Mouse (Mus musculus) thymus, adult 2 months (tissue): ENCODE results near the gene Cux2. TPM values are rescaled to one million over a fixed set of nuclear protein-coding genes. Genes with fewer than 3 reads are reported as not detected.
A peak's percentile ranks its signal among the peaks of the same experiment; 100 is the strongest.

Experiments
- DNase-seq: peaks from one replicate; pipeline ENCODE4 v3.0.0; 2021
- H3K27ac ChIP-seq: fragments of 200-500 bp; 2 replicates; pipeline ENCODE4 v1.5.1; 2012; ENCODE audit warnings: low read length, control low read depth; ENCODE audit not compliant: control insufficient read depth, insufficient read depth
- H3K27me3 ChIP-seq: fragments of 200-500 bp; 2 replicates; pipeline ENCODE4 v1.6.1; 2012; ENCODE audit warnings: mild to moderate bottlenecking, low read length, moderate library complexity, mixed read lengths; ENCODE audit not compliant: control insufficient read depth, insufficient read depth
- H3K36me3 ChIP-seq: fragments of 200-500 bp; 2 replicates; pipeline ENCODE4 v1.6.1; 2012; ENCODE audit warnings: mild to moderate bottlenecking, low read length, moderate library complexity; ENCODE audit not compliant: control insufficient read depth, insufficient read depth
- H3K4me1 ChIP-seq: fragments of 200-500 bp; replicated peaks from 2 replicates; pipeline ENCODE4 v1.6.1; 2012; ENCODE audit warnings: low read length; ENCODE audit not compliant: control insufficient read depth, insufficient read depth
- H3K4me3 ChIP-seq: fragments of 200-500 bp; 2 replicates; pipeline ENCODE4 v1.5.1; 2012; ENCODE audit warnings: mild to moderate bottlenecking, low read length, control low read depth, moderate library complexity; ENCODE audit not compliant: control insufficient read depth, insufficient read depth
- CTCF ChIP-seq: fragments of 200-500 bp; IDR thresholded peaks from 2 replicates; pipeline ENCODE4 v1.5.1; 2012; ENCODE audit warnings: mild to moderate bottlenecking, control low read depth, low read length, moderate library complexity, borderline replicate concordance; ENCODE audit not compliant: control insufficient read depth, poor library complexity, insufficient read depth; ENCODE audit errors: extremely low read depth
- POLR2A ChIP-seq: fragments of 200-500 bp; IDR thresholded peaks from 2 replicates; pipeline ENCODE4 v1.6.1; 2012; ENCODE audit warnings: mild to moderate bottlenecking, low read length, control low read depth, moderate library complexity; ENCODE audit not compliant: control insufficient read depth, poor library complexity, insufficient read depth; ENCODE audit errors: extremely low read depth
- WGBS: fragments of 180-500 bp; shearing (Covaris S2); methylation state at CpG from one replicate; pipeline ENCODE4 v1.1.7; 2018; 5-methylcytosine and 5-hydroxymethylcytosine counted together
- polyA plus RNA-seq: library from polyadenylated mRNA; depleted of rRNA; stranded (reverse); fragments of >200 nt; gene quantifications from 2 replicates; pipeline ENCODE4 v1.2.3, GENCODE M21; 2012

The Cux2 gene
- polyA plus RNA-seq, 1 experiment = 0.75 TPM

DNA sequence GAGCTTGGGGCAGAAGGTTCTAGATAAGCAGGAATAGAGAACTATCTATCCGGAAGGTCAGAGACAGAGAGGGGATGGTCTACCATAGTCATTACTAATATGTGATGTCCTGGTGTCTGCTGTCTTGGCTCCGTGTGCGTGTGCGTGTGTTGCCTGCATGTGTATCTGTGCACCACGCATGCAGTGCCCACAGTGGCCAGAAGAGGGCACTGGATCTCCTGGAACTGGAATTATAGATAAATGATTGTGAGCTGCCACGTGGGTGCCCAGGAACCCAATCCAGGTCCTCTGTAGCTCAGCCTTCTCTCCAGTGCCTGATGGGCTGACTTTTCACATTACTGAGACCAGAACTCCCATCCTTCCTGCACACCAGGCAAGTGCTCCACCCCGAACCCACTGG lies 29.9 kb upstream of the Cux2 start:
- DNase-seq = no peak
- WGBS = 84% methylated on average over 7 of the region's 7 CpGs
- H3K27ac ChIP-seq = no peak overlapping the region

DNA sequence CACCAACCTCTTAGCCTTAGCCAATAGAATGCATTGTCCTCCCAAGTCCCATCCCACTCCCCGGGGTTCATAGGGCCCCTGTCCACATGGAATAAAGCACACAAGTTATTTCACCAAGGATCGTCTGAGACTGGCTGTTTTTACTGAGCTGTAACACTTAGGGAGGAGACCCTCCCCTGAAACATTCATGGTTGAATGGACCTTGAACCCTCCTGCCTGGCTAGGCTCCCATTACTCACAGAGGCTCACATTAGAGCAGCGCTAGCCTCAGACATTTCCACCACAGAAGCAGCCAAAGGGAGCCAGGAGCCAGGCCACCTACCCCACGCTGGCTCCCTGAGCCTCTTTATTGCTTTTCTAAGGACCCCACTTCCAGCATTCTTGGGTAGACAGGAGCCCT lies 27.3 kb upstream of the Cux2 start:
- no peak for DNase-seq
- Histone ChIP-seq H3K27ac (no peak overlapping the region), H3K27me3 (no peaks in the 10 kb centered on the region), H3K4me3 (no peak overlapping the region), H3K36me3 (no peaks in the 10 kb centered on the region), H3K4me1 (no peaks in the 10 kb centered on the region)
- WGBS = 85% methylated on average over 4 of the region's 4 CpGs
- no peak for TF ChIP-seq CTCF

More for the DNA sequence above, 29.9 kb upstream of the Cux2 start:
- Histone ChIP-seq H3K4me3 (no peak overlapping the region), H3K4me1 (no peaks in the 10 kb centered on the region), H3K27me3 (no peaks in the 10 kb centered on the region), H3K36me3 (no peaks in the 10 kb centered on the region)
- TF ChIP-seq POLR2A (no peak), CTCF (peak; percentile 29; the same call in 1 of the 2 replicates)

DNA sequence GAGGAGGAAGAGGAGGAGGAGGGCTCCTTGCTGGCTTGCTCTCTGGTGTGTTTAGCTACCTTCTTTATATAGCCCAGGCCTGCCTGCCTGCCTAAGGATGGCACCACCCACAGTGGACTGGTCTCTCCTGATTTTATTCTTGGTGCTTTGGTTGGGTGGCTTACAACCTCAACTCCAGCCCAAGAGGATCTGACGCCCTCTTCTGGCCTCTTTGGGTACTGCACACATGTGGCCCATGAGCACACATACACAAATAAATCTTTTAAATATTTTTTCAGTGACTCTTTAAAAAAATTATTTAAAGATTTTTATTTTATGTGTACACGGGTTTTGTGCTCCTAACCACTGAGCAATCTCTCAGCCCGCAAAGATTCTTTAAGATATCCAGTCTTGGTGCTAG lies 25.8 kb upstream of the Cux2 start:
- H3K27me3 ChIP-seq = no peaks in the 10 kb centered on the region
- no peak for DNase-seq
- no peak for TF ChIP-seq POLR2A

DNA sequence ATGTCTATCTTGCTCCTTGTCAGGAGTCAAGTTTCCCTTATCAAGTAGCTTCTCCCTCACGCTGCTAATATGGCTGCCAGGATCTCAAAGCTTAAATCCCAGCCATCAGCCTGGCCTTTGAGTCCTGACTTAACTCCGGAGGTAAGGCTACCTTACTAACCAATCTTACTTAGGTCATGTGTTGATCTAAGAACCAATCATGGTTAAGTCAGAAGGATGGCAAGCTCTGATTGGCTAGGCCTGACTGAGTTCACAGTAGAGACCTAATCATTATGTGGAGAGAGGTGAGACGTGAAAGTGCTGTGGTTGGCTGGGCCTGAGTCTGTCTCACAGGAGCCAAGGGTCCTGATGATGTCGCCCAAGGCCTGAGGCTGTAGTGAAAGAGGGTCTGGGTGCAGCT lies 22.1 kb upstream of the Cux2 start:
- WGBS = 86% methylated on average over 4 of the region's 4 CpGs
- no peaks in the 10 kb centered on the region for H3K27me3 ChIP-seq
- DNase-seq = no peak
- H3K4me3 ChIP-seq = no peak overlapping the region
- H3K27ac ChIP-seq = no peak overlapping the region
- TF ChIP-seq CTCF (no peak), POLR2A (no peak)
- H3K4me1 ChIP-seq = no peaks in the 10 kb centered on the region
- H3K36me3 ChIP-seq = no peaks in the 10 kb centered on the region

More for the DNA sequence above, 25.8 kb upstream of the Cux2 start:
- 56% methylated on average over 3 of the region's 3 CpGs for WGBS
- no peak overlapping the region for H3K4me3 ChIP-seq
- no peaks in the 10 kb centered on the region for H3K36me3 ChIP-seq
- H3K4me1 ChIP-seq = no peaks in the 10 kb centered on the region
- H3K27ac ChIP-seq = no peak overlapping the region

DNA sequence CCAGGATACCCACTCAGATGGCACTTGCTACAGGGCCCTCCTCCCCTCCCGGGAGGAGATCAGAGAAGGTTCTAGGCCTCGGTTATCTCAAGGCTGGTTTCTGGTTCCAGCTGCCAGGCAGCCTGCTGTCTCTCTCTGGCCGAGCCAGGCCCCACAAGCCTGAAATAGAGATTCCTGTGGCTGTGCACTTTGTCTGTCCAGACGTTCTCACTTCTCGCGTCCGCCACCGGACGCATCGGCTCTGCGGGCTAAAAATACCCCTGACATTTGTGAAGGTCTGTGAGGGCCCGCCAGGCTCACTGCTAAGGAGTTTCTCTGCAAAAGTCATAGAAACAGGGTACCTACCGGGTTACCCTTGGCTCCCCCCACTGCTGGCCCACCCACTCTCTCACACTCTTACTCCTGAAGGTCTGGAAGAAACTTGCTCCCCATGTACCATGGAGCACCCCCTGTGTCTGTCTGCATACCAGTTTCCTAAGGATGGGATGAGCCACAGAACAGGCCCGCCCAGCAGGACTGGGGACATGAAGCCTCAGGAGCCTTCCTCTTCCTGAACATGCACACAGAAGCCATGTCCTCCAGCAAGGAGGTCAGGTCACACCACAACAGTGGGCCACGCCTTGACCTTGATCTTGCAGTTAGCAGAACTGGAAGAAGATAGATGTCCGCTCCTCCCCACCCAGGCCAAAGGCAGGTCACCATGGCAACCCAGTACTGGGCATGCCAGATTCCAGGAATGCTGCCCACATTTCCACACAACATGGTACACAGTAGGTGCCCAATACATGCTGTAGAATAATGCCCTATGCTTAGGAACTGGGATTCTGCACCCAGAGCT lies 21.3 kb upstream of the Cux2 start:
- Histone ChIP-seq H3K27me3 (no peaks in the 10 kb centered on the region), H3K4me1 (no peaks in the 10 kb centered on the region), H3K27ac (no peak overlapping the region), H3K4me3 (no peak overlapping the region), H3K36me3 (no peaks in the 10 kb centered on the region)
- DNase-seq = no peak
- WGBS = 83% methylated on average over 16 of the region's 16 CpGs
- TF ChIP-seq CTCF (no peak), POLR2A (no peak)

DNA sequence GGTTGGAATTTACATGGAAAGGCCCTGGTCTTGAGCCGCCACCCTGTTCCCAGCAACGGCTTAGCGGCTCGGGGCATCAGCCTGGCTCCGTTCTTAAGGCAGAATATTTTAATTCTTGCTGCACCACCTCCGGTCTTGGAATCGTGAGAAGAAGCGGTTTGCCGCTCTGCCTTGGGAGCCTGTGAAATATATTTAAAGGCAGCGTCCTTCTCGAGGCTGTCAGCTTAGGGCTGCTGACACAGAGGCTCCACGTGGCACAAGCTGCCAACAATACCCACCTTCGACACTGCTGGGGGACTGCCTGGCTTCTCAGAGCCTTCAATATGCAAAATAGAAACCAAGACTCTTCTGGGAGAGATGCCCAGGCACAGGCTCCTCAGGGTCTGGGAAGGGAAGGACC lies 18.7 kb upstream of the Cux2 start:
- no peaks in the 10 kb centered on the region for H3K27me3 ChIP-seq
- TF ChIP-seq CTCF (no peak), POLR2A (no peak)
- 87% methylated on average over 13 of the region's 13 CpGs for WGBS

DNA sequence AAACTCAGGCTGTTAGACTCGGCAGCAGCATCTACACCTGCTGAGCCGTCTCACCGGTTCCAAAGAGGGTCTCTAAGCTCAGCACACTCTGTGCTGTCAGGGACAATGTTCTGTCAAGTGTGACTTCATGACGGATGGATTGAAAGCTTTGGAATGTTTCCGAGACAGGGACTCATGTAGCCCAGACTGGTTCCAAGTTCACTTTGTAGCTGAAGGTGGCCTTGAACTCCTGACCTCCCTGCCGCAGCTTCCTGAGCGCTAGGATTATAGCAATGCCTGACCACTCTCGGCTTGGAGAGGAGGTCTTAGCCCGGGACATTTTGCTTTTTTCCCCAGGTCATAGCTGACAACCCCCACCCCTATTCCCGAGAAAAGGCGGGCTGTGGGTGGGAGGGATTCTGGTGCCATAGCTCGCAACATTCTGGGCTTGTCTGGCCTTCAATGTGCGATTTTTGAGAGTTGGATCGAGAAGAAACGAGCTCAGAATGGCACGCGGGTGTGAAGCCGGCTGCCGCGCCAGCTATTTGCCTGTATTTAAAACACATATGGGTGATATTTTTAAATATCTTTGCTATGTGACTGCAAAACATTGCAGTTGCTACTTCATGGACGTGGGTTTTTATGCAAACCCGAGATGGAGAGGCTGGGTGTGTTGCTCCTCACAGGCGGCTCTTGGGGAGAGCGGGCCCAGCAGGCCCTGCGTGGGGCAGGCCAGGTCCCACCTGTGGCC lies 13.5 kb upstream of the Cux2 start:
- TF ChIP-seq POLR2A (no peak), CTCF (no peak)
- H3K27me3 ChIP-seq = no peaks in the 10 kb centered on the region; the same call in 1 of the 2 replicates
- 85% methylated on average over 25 of the region's 25 CpGs for WGBS
- no peak overlapping the region for H3K4me3 ChIP-seq
- no peak overlapping the region for H3K27ac ChIP-seq
- DNase-seq = no peak
- no peaks in the 10 kb centered on the region for H3K36me3 ChIP-seq
- H3K4me1 ChIP-seq = no peaks in the 10 kb centered on the region; the same call in 1 of the 2 replicates

More for the DNA sequence above, 18.7 kb upstream of the Cux2 start:
- Histone ChIP-seq H3K4me3 (no peak overlapping the region), H3K27ac (no peak overlapping the region), H3K36me3 (no peaks in the 10 kb centered on the region), H3K4me1 (no peaks in the 10 kb centered on the region)
- DNase-seq = no peak
